Mouse (Mus musculus): ENCODE results near the gene Lpin1.

DNA sequence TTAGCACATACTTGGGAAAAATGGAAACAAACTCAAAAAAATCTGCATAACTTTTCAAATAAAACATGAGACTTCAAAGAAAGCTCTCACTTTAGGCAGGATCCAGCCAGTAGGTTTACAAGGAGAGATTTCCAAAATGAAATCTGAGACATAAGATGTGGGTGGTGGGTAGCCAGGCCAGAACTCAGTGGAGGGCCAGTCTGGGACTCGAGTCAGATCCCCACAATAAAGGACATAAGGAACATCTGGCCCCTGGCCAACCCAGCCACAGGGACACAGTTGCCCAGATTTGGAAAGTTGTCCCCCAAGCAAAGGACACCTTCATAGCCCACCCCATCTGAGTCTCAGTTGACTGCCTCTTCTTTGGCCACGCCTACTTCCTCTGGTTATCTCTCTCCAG is 123.3 kb downstream of the Lpin1 start:
- TF ChIP-seq CEBPB (IDR thresholded peaks at IDR 0.05; ENCODE audit: low read depth) = no peak
- no peak for TF ChIP-seq CTCF (IDR thresholded peaks at IDR 0.05; ENCODE audit: control insufficient read depth, insufficient read depth, insufficient read length)
- no peak for TF ChIP-seq USF1 (IDR thresholded peaks at IDR 0.05; ENCODE audit: low read depth)
- no peak for TF ChIP-seq MYOG (IDR thresholded peaks at IDR 0.05; ENCODE audit: control insufficient read depth, extremely low read depth, insufficient read length)
- TF ChIP-seq MAX (IDR thresholded peaks at IDR 0.05) = no peak
- no peak for TF ChIP-seq FOSL1 (IDR thresholded peaks at IDR 0.05; ENCODE audit: insufficient read depth, low read length, poor library complexity, severe bottlenecking)
- no peak for TF ChIP-seq MYOD1 (IDR thresholded peaks at IDR 0.05; ENCODE audit: control insufficient read depth, insufficient read length, low read depth)

Data from C2C12 (cell line).